Mouse (Mus musculus) left cerebral cortex, postnatal 14 days (tissue): ENCODE measurements at regions not wholly inside any gene's neighbourhood (a gene's known extent, or its start where the extent isn't known, plus 50 kb on each side); places are given as distances from the start of the nearest gene placed in this dataset.

ENCODE experiments used
- DNase-seq, 2 experiments: peaks; one replicate each; pipeline ENCODE4 v3.0.0; 2021 to 2022; ENCODE audit warnings: low spot score in 2 of 2, mixed read lengths in 1 of 2
- intact Hi-C: fragments of 180-260 bp; cut with DNase I; formaldehyde crosslinking; loops from one replicate; pipeline ENCODE4 v1.15.1; 2025

GRCm38 (mm10) chr3:128723100-128723499 lies 476.6 kb upstream of the Pitx2 start:
- intact Hi-C loops, result no loop called here
- DNase-seq, result no peak

- intact Hi-C loops, result no loop called here
- no peak for DNase-seq
Measured at GRCm38 (mm10) chr3:128720276-128720675, 479.4 kb upstream of the Pitx2 start.

GRCm38 (mm10) chr3:128719226-128719625 lies 480.5 kb upstream of the Pitx2 start:
- no peak for DNase-seq
- intact Hi-C loops, result no loop called here

- no peak for DNase-seq
- intact Hi-C loops, result no loop called here
Measured at GRCm38 (mm10) chr3:128707270-128707669, 492.4 kb upstream of the Pitx2 start.

- intact Hi-C loops, result no loop called here
- DNase-seq, result no peak
Measured at GRCm38 (mm10) chr3:128668468-128669127, 531.1 kb upstream of the Pitx2 start.

DNA sequence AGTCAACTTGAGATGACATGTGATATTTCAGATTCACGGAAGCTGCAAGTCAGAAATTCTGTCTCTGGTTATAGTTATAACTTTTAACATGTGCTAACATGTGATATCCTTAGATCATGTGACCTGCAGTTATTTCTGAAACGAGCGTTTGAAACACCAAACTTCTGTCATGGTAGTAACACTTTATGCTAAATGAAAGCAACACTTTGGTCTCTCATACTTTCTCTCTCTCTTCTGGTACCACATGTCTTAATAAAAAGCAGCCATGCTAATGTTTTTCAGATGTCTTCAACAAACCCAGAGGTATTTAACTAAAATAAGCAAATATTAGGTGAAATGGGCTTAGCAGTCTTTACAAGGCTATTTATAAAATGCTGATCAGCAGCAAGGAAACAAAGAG lies 534.5 kb upstream of the Pitx2 start:
- intact Hi-C loops, result no loop called here

GRCm38 (mm10) chr3:128636960-128637755 lies 562.5 kb upstream of the Pitx2 start:
- DNase-seq, result no peak
- intact Hi-C loops, result no loop called here

More for the DNA sequence above, 534.5 kb upstream of the Pitx2 start:
- DNase-seq, result no peak

GRCm38 (mm10) chr3:128627696-128628095 lies 572.0 kb upstream of the Pitx2 start:
- DNase-seq, result no peak
- intact Hi-C loops, result no loop called here

DNA sequence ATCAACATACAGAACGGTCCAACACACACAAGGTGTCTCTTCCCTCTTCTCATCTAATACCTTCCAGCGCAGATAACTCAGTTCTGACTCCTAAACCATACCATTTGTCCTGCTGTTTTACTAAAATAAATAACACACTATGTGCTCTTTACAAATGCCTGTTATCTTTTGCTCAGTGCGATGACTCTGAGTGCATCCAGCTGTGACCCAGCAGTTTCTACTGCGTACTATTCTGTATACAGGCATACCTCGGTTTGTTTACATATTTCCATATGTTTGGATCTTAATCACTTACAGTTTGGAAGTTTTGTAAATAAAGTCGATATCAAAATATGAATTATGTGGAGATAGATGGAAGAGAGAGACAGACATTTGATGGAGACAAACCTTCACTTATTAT lies 583.0 kb upstream of the Pitx2 start:
- DNase-seq, result no peak
- intact Hi-C loops, result no loop called here

GRCm38 (mm10) chr3:128613657-128614056 lies 586.0 kb upstream of the Pitx2 start:
- DNase-seq, result no peak
- intact Hi-C loops, result no loop called here

DNA sequence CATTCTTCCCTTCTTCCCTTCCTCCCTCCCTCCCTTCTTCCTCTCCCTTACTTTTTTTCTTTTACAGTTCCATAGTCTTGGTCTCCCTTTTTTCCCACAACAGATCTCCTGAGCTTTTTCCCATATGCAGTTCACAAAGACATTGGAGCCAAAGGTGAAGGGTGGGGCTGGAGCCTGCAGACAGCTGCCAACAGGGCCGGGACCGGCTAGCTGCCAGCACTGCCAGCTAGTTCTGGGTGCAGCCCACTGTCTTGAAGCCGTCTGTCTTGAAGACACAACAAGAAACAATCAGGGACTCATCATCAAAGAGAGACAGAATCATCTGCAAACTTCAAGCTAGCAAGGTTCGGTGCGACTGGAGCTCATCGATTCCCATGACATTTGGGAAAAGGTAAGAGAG lies 588.9 kb upstream of the Pitx2 start:
- intact Hi-C loops, result no loop called here
- DNase-seq, result no peak

- intact Hi-C loops, result no loop called here
- no peak for DNase-seq
Measured at GRCm38 (mm10) chr3:128608694-128609093, 591.0 kb upstream of the Pitx2 start.

GRCm38 (mm10) chr3:128575339-128576129 lies 624.1 kb upstream of the Pitx2 start:
- DNase-seq, result no peak
- intact Hi-C loops, result no loop called here

- intact Hi-C loops, result no loop called here
- no peak for DNase-seq
Measured at GRCm38 (mm10) chr3:128570551-128570950, 629.1 kb upstream of the Pitx2 start.

DNA sequence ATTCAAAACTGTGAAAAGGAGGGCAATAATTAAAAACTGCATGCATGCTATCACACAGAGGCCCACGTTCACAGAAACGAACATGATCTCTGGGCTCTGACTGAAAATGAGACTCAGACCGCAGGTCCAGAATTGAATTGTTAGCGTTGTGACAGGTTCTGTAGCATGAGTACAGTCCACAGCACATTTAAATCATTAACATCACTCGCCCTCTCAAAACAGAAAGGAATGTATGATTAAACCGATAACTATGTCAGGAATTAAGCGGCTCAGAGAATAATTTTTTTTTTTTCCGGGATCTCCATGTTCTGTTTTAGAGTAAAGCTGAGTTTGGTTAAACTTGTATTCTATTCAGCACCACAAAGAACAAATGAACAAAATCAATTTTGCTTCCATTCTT lies 634.3 kb upstream of the Pitx2 start:
- no peak for DNase-seq
- intact Hi-C loops, result no loop called here

DNA sequence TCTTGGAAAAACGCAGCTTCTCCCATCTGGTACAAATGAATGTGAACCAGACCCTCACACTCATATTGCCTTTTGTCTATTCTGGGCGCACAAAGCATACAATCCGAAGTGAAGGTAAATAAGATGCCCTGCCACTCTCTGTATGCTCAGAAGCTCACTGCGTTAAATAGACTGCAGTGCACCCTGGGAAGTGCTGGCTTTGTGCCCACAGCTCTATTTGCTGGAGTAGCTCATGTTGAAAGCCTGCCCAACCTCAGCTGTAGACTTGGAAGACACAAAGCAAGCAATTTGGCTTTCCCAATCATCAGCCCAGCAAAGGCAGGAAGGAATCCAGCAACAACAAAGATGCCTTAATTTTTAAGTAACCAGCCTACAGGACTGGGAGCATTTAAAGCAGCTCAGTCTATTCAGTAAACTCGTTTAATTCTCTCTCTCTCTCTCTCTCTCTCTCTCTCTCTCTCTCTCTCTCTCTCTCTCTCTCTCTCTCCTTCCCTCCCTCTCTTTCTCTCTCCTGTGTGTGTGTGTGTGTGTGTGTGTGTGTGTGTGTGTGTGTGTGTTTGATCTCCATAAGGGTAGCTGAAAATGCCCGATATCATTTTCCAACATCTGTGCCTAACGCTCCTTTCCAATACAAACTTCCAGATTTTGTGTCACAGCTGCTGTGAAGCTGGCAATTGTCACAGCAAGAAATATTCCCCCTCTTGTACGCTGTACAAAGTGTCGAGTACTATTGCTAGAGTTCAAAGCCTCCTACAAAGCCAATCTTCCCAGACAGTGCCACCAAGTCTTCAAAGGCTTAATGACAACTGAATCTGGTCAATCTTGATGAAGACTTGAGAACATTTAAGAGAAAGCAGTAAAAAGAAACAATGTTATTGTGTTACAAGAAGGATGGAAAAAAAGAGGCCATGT lies 650.5 kb upstream of the Fam241a start:
- intact Hi-C loops, result no loop called here
- peak; percentile 85 to 91 for DNase-seq

GRCm38 (mm10) chr3:128525427-128525826 lies 629.3 kb upstream of the Fam241a start:
- no peak for DNase-seq
- intact Hi-C loops, result no loop called here

DNA sequence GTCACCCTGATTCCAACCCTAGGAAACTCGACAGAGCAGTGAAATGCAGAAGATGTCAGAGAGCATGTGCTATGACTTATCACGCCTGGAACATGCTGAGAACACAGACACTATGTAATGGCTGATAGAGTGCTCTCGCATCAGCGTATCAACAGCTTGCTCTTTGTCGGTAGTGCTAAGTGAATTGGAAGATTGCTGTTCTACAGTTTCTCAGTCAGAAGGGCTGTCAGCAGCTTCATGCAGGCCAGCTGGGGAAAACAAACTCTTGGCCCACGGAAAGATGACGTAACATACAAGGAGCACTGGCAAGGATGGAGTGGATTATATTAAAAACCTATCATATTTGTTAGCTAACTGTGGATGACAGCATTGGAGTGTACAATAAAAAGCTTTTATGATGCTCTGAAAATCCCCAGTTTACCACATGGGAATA lies 624.6 kb upstream of the Fam241a start:
- DNase-seq, result peak; percentile 48 to 74
- intact Hi-C loops, result no loop called here

DNA sequence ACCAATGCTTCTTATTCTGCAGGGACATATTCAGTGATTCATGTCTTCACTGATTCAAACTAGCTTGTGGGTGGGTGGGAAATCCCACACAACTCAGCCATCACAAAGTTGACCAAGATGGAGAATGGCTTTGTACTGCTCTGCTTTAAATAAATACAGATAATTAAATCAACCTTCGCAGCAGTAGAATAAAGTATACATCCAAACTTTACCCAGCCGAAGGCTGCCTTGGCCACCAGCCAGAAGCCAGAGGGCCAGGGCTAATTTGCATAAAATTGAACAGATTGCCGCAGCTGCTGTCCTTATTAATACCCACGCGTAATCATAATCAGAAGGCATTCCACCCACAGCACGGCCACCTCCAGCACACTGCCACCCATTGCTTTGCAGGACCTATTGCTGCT lies 623.8 kb upstream of the Fam241a start:
- peak; percentile 40 to 58 for DNase-seq
- intact Hi-C loops, result no loop called here
